Mouse (Mus musculus) 416B (cell line): Measurements from ENCODE around the gene Gsdma.

Source experiments
- DNase-seq: peaks from one replicate; pipeline ENCODE4 v3.0.0; 2011; ENCODE audit warnings: low read depth

Gene Gsdma

GRCm38 (mm10) chr11:98681186-98681585 is 17.0 kb downstream of the Gsdma start:
- no peak for DNase-seq

GRCm38 (mm10) chr11:98681786-98682745 is 17.9 kb downstream of the Gsdma start, which contains the start of gene Psmd3:
Gene Psmd3 (plus strand): TSS chr11:98682554.
- peak; percentile 100 for DNase-seq

DNA sequence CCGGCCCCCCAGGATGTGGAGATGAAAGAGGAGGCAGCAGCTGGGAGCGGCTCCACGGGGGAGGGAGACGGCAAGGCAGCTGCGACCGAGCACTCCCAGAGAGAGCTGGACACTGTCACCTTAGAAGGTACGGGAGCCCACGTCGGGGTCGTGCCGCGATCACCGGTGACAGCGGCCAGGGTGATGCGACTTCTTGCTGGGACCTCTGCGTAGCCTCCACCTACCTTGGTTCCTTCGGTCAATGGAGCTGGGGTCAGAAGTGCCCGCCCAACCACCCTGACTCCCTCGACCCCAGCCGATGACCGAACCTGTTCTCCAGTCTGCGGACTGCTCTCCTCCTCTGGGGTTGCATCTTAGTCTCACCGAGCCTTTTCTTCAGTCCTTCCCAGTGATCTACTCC is 18.7 kb downstream of the Gsdma start:
- DNase-seq, result no peak

- DNase-seq, result no peak
Measured at GRCm38 (mm10) chr11:98685642-98686041, 21.5 kb downstream of the Gsdma start.

DNA sequence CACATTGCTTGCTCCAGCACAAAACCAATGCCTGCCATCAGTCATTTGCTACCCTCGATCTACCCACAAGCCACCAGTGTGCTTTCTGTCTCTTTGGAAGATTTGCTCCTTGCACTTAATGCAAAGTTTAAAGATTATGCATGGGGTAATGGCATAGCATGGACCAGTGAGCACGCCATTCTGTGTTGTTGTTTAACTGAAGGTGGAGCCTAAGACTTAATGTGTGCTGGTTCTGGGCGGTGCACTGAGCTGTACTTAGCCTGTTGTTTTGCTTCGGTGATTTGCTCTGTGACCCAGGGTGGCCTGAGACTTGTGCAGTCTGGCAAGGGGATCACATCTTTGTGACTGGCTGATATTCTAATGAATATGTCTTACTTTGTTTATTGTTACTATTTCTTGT is 22.8 kb downstream of the Gsdma start:
- no peak for DNase-seq

GRCm38 (mm10) chr11:98688009-98688408 is 23.9 kb downstream of the Gsdma start:
- no peak for DNase-seq

- no peak for DNase-seq
Measured at GRCm38 (mm10) chr11:98693201-98693600, 29.1 kb downstream of the Gsdma start.

DNA sequence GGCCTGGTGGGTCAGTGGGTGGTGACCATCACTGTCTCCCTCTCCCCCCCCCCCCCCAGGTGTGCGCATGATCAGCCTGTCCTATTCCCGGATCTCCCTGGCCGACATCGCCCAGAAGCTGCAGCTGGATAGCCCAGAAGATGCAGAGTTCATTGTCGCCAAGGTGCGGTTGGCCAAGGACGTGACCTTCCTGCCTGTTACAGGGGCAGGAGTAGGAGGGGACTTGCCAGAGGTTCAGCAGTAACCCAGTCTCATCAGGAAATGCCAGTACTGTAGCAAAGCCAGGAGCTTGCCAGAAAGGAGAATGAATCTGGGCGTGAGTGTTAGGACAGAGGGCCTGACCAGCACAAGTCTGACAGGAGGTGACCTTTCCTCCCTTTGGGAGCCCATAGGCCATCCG is 29.6 kb downstream of the Gsdma start:
- DNase-seq, result no peak

- DNase-seq, result no peak
Measured at GRCm38 (mm10) chr11:98694301-98694700, 30.1 kb downstream of the Gsdma start.

DNA sequence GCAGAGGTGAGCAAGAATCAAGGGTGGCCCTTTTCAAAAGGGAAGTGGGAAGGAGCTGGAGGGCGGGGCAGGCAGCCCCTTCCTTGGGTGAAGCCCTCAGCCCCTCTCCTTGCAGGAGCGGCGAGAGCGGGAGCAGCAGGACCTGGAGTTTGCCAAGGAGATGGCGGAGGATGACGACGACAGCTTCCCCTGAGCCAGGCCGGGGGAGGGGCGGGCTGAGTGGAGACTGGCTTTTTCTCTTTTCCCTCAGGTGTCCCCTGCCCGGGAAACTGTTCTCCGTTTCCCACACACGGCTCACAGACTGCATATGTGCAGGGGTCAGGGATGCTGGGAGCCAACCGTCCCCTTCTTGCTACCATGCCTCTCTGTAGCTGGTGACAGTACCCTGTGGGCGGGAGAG is 31.3 kb downstream of the Gsdma start:
- DNase-seq, result no peak

- no peak for DNase-seq
Measured at GRCm38 (mm10) chr11:98696454-98697216, 32.5 kb downstream of the Gsdma start.

GRCm38 (mm10) chr11:98697225-98697624 is 33.1 kb downstream of the Gsdma start:
- no peak for DNase-seq

- DNase-seq, result no peak
Measured at GRCm38 (mm10) chr11:98698849-98699640, 34.9 kb downstream of the Gsdma start.

GRCm38 (mm10) chr11:98699911-98700310 is 35.8 kb downstream of the Gsdma start:
- DNase-seq, result peak; percentile 74

DNA sequence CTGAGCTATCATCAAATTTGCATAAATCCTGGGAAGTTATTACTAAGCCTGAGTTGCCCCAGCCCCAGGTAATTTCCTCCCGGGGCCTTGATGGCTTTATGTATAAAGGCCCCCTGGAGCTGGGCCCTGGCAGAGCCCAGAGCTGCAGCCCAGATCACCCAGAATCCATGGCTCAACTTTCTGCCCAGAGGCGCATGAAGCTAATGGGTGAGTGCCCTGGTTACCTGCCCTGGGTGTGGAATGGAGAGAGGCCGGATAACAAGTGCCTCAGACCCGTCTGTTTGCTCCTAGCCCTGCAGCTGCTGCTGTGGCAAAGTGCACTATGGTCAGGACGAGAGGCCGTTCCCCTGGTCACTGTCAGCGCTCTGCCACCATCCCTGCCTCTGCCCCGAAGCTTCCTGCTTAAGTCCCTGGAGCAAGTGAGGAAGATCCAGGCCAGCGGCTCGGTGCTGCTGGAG is 37.1 kb downstream of the Gsdma start, which contains the start of gene Csf3:
TSS of gene Csf3 (plus strand) at position 51 of the 458 bp plus-strand sequence.
- DNase-seq, result no peak

- no peak for DNase-seq
Measured at GRCm38 (mm10) chr11:98702323-98702722, 38.2 kb downstream of the Gsdma start.

- no peak for DNase-seq
Measured at GRCm38 (mm10) chr11:98705021-98705420, 40.9 kb downstream of the Gsdma start.

DNA sequence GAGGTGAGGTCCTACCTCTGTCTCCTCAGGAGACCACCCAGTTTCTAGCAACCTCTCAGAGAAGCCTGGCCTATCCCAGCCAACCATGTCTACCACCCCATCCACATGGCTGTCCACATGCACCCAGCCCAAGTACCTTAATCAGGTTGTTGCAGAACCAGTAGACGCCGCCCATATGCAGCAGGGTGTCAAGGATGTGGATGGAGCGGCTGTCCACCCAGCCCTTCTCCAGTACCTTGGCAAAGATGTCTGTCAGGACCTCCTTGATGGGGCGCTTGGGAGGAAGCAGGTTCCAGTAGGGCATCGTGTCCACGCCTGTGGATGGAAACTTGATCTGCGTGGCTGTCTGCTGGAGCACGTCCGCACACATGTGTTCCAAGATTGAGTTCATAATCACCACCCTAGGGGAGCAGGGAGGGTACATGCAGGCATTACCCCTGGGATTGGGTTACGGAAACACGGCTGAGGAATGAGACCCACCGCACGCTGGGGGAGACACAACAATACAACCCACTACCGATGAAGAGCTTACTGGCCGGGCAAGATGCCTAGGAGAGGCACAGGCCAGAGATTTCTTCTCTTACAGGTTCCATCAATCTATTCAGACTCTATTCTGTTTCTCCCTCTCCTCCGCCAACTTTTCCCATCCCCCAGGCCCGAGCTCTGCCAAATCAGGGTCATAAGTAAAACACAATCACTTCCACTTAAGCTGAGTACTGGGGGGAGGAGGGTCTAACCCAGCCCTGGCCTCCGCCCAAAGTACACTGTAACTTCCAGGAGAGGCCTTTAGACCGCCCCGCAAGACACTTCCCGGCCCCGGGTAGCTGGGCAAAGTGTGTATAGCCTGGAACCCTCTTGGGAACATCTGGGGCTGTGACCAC is 43.5 kb downstream of the Gsdma start:
- no peak for DNase-seq

DNA sequence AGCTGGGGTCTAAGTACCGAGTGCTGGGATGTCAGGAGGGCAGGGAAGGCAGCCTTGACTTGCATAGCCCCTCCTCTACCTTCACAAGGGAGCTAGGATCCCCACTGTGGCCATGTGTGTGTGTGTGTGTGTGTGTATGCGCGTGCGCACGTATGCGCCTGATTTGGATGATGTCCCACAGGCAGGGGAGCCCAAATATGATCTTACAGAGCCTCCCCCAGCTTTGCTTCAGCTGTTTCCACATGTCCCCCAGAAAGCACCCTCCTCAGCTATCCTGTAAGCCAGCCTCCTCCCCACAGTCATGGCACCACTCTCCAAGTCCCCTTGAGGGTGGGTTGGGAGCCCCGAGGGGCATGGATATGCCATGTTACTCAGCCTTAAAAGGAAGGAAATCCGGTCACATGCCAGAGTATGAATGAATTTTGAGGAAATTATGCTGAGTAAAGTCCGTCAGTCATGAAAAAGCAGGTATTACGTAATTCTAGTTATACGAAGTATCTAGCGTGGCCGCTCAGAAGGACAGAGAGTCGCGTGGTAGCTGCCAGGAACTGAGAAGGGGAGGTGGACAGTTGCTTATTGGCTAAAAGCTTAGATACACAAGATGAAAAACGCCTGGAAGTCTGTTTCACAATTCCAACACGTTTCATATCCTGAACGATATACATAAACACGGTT is 44.3 kb downstream of the Gsdma start:
- peak; percentile 77 for DNase-seq

DNA sequence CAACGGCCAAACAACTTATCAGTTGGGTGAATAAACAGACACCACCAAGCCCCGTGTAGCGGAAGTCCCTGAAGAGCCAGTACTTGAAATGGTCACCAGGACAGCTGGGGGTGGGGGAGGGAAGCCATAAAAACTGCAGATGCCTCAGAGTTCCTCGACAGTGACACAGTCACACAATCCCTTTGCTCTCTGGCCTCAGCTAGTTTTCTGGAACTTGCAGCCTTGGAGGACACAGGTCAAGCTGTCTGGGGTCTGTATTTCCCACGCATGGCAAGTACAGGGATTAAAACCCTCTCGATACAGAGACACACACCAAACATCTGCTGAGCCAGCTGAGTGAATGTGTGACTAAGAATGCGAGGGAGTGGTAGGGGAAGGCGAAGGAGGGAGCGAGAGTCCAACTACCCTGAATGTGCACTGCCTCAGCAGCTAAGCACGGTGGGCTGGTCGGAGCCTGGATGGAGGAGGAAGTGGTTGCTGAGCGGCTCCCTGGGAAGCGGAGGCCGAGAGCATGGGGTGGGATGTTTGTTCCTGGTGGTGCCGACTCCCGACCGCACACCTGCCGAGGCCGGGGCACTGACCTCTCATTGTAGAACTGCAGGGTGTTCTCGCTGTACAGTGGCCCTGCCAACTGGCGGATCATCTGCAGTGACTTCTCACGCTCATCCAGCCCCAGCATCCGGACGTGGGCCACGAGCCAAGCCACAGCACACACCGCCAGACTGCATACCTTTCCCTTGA is 45.0 kb downstream of the Gsdma start:
- DNase-seq, result peak; percentile 72
